Mouse (Mus musculus): Measurements from ENCODE around the gene Rapgef4. TPM values are rescaled to one million over a fixed set of nuclear protein-coding genes. Genes with fewer than 3 reads are reported as not detected.

Rapgef4 gene
- polyA plus RNA-seq, 1 experiment from 2014 or later: 18.3 TPM

GRCm38 (mm10) chr2:72170546-72170945, 189.5 kb downstream of the Rapgef4 start:
- H3K27ac ChIP-seq (replicated peaks; ENCODE audit: low read depth, low read length): no peak overlapping the region
- no peak overlapping the region for H3K4me2 ChIP-seq (ENCODE audit: low read length)
- ATAC-seq (ENCODE audit: low FRiP score, low TSS enrichment): no peak
- no peaks in the 10 kb centered on the region for H3K36me3 ChIP-seq (ENCODE audit: control insufficient read depth, insufficient read depth, low read length)
- no peak for DNase-seq
- no peak overlapping the region for H3K9ac ChIP-seq (replicated peaks; ENCODE audit: low read length)
- H3K4me1 ChIP-seq (ENCODE audit: control insufficient read depth, insufficient read depth, low read length): 0 out of 2 replicates have a peak, but pooled peaks cover 4% of the 10 kb centered on the region
- no peak overlapping the region for H3K4me3 ChIP-seq (replicated peaks; ENCODE audit: low read depth, low read length)
- no peaks in the 10 kb centered on the region for H3K27me3 ChIP-seq (ENCODE audit: control insufficient read depth, insufficient read depth, low read length)
- no peaks in the 10 kb centered on the region for H3K9me3 ChIP-seq (ENCODE audit: control insufficient read depth, low read length)
- 89% methylated on average over 8 of the region's 8 CpGs for WGBS

DNA sequence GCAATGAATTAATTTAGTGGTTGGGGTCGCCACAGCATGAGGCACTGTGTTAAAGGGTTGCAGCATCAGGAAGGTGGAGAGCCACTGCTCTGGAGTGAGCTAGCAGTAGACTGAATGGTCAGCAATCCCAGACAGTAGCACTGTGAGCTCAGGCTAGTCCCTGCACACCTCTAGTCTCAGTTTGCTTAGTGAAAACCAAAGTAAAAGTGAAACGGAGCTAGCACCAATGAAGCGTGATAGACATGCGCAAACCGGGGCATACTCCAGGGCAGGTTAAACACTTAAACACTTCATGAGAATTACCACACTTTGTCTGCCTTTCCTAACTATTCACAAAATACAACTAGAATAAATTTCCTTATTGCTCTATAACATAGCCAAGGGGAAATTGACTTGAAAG, 190.2 kb downstream of the Rapgef4 start:
- Histone ChIP-seq H3K4me3 (replicated peaks; ENCODE audit: low read depth, low read length) (no peak overlapping the region), H3K4me1 (ENCODE audit: control insufficient read depth, insufficient read depth, low read length) (0 out of 2 replicates have a peak, but pooled peaks cover 7% of the 10 kb centered on the region), H3K27me3 (ENCODE audit: control insufficient read depth, insufficient read depth, low read length) (no peaks in the 10 kb centered on the region), H3K36me3 (ENCODE audit: control insufficient read depth, insufficient read depth, low read length) (no peaks in the 10 kb centered on the region), H3K9me3 (ENCODE audit: control insufficient read depth, low read length) (no peaks in the 10 kb centered on the region), H3K27ac (replicated peaks; ENCODE audit: low read depth, low read length) (no peak overlapping the region), H3K4me2 (ENCODE audit: low read length) (no peak overlapping the region), H3K9ac (replicated peaks; ENCODE audit: low read length) (no peak overlapping the region)
- ATAC-seq (ENCODE audit: low FRiP score, low TSS enrichment) (no peak), DNase-seq (no peak)
- WGBS: 91% methylated on average over 5 of the region's 5 CpGs

GRCm38 (mm10) chr2:72173010-72173409, 192.0 kb downstream of the Rapgef4 start:
- Histone ChIP-seq H3K36me3 (ENCODE audit: control insufficient read depth, insufficient read depth, low read length) (no peaks in the 10 kb centered on the region), H3K4me2 (ENCODE audit: low read length) (no peak overlapping the region), H3K9me3 (ENCODE audit: control insufficient read depth, low read length) (no peaks in the 10 kb centered on the region), H3K4me1 (ENCODE audit: control insufficient read depth, insufficient read depth, low read length) (0 out of 2 replicates have a peak, but pooled peaks cover 9% of the 10 kb centered on the region), H3K4me3 (replicated peaks; ENCODE audit: low read depth, low read length) (no peak overlapping the region), H3K27me3 (ENCODE audit: control insufficient read depth, insufficient read depth, low read length) (no peaks in the 10 kb centered on the region), H3K27ac (replicated peaks; ENCODE audit: low read depth, low read length) (no peak overlapping the region), H3K9ac (replicated peaks; ENCODE audit: low read length) (no peak overlapping the region)
- ATAC-seq (ENCODE audit: low FRiP score, low TSS enrichment) (no peak), DNase-seq (no peak)
- 83% methylated on average over 3 of the region's 3 CpGs for WGBS

DNA sequence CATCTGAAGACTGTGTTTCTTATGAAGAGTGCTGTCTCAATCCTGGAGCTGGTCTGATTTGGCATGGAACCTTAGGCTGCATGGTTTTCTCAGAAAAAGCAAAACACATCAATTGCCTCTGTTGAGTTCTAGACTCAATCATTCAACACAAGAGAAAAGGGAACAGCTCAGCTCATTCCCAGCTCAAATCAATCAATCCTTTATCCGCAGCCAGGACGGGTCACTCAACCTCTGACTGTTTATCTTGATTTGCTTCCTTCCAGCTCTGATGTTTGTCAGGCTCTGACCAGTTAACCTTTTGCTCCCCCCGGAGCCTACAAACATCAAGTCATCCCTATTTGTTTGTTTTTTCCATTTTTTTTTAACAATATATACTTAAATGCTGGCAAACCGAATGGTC, 192.8 kb downstream of the Rapgef4 start:
- peaks cover 10% of the 10 kb centered on the region; the same call in 1 of the 2 replicates for H3K4me1 ChIP-seq (ENCODE audit: control insufficient read depth, insufficient read depth, low read length)
- ATAC-seq (ENCODE audit: low FRiP score, low TSS enrichment): no peak
- no peak for DNase-seq
- H3K4me2 ChIP-seq (ENCODE audit: low read length): no peak overlapping the region
- WGBS: 84% methylated on average over 4 of the region's 4 CpGs
- no peaks in the 10 kb centered on the region for H3K36me3 ChIP-seq (ENCODE audit: control insufficient read depth, insufficient read depth, low read length)
- H3K9me3 ChIP-seq (ENCODE audit: control insufficient read depth, low read length): no peaks in the 10 kb centered on the region
- no peak overlapping the region for H3K4me3 ChIP-seq (replicated peaks; ENCODE audit: low read depth, low read length)
- no peak overlapping the region for H3K27ac ChIP-seq (replicated peaks; ENCODE audit: low read depth, low read length)
- no peaks in the 10 kb centered on the region for H3K27me3 ChIP-seq (ENCODE audit: control insufficient read depth, insufficient read depth, low read length)
- H3K9ac ChIP-seq (replicated peaks; ENCODE audit: low read length): no peak overlapping the region

DNA sequence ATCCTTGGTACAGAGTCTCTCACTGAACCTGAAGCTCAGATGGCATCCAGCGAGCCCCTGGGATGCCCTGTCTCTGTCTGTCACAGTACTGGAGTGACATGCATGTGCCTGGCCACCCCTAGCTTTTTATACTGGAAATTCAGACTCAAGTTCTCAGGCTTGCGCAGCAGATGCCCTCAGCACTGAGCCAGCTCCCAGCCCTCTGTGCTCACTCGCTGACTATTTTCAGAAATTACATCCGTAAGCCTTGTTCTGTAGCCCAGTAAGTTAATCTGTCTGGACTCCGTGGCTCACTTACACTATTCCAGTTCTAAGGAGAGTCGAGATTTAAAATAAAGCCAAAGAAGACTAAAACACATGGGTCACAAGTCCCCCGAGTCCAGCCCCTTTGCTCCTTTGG, 194.5 kb downstream of the Rapgef4 start:
- H3K4me1 ChIP-seq (ENCODE audit: control insufficient read depth, insufficient read depth, low read length): peaks cover 9% of the 10 kb centered on the region; the same call in 1 of the 2 replicates
- ATAC-seq (ENCODE audit: low FRiP score, low TSS enrichment) (no peak), DNase-seq (no peak)
- WGBS: 74% methylated on average over 7 of the region's 7 CpGs
- H3K36me3 ChIP-seq (ENCODE audit: control insufficient read depth, insufficient read depth, low read length): no peaks in the 10 kb centered on the region
- no peak overlapping the region for H3K9ac ChIP-seq (replicated peaks; ENCODE audit: low read length)
- H3K27ac ChIP-seq (replicated peaks; ENCODE audit: low read depth, low read length): no peak overlapping the region
- no peaks in the 10 kb centered on the region for H3K27me3 ChIP-seq (ENCODE audit: control insufficient read depth, insufficient read depth, low read length)
- no peak overlapping the region for H3K4me3 ChIP-seq (replicated peaks; ENCODE audit: low read depth, low read length)
- H3K9me3 ChIP-seq (ENCODE audit: control insufficient read depth, low read length): no peaks in the 10 kb centered on the region
- H3K4me2 ChIP-seq (ENCODE audit: low read length): no peak overlapping the region

DNA sequence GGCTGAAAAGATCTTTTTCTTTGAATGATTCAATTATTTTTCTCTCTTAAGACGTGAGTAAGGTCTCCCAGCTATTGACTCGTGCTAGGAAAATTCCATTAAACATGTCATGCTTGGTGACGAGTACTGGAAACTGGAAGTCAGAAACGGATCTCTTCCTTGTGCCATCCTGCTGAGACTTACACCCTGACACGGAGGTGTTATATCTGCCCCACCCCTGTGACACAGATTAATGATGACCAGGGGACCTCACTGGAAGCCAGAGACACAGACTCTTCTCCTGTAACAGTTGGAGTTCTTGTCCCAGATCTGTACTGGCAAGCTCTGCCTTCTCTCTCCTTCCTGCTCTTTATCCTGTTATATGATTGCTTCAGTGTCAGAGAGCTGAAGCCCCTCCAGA, 194.9 kb downstream of the Rapgef4 start:
- Histone ChIP-seq H3K36me3 (ENCODE audit: control insufficient read depth, insufficient read depth, low read length) (no peaks in the 10 kb centered on the region), H3K4me3 (replicated peaks; ENCODE audit: low read depth, low read length) (no peak overlapping the region), H3K9ac (replicated peaks; ENCODE audit: low read length) (no peak overlapping the region), H3K4me1 (ENCODE audit: control insufficient read depth, insufficient read depth, low read length) (peaks cover 9% of the 10 kb centered on the region; the same call in 1 of the 2 replicates), H3K27me3 (ENCODE audit: control insufficient read depth, insufficient read depth, low read length) (no peaks in the 10 kb centered on the region), H3K27ac (replicated peaks; ENCODE audit: low read depth, low read length) (no peak overlapping the region), H3K9me3 (ENCODE audit: control insufficient read depth, low read length) (no peaks in the 10 kb centered on the region), H3K4me2 (ENCODE audit: low read length) (no peak overlapping the region)
- ATAC-seq (ENCODE audit: low FRiP score, low TSS enrichment): no peak
- WGBS: 45% methylated on average over 5 of the region's 5 CpGs
- DNase-seq: no peak

DNA sequence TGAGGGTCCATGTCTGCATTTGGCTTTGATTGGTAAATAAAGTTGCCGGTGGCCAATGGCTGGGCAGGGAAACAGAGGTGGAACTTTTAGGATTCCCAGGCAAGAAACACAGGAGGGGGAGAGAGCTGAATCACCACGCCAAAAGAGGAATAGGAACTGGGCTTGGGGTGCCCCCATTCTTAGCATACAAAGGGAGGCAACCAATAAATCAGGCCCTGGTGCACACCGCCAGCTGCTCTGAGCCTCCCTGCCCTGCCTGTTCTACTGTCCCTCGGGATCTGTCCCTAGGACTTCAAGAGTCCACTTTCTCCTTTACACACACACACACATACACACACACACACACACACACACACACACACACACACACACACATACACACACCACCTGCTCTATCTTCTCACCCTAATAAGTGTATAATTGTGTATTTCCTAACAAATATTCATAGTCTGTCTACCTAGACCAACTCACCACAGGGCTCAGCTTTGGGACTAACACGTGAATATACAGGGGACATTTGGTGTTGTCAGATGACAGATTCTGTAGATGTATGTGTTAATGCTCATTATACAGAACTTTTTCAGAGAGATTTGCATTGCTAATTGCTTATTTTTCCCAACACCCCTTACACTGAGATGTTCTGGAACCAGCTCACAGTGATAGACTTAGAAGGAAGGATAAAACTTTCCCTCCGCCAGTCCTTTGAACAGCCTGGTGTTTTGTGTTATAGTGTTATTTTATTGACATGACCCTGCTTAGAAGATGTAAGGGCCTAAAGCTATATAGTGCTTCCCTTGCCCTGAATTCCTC, 196.4 kb downstream of the Rapgef4 start:
- no peak overlapping the region for H3K4me3 ChIP-seq (replicated peaks; ENCODE audit: low read depth, low read length)
- no peak for ATAC-seq (ENCODE audit: low FRiP score, low TSS enrichment)
- H3K27ac ChIP-seq (replicated peaks; ENCODE audit: low read depth, low read length): no peak overlapping the region
- 61% methylated on average over 6 of the region's 6 CpGs for WGBS
- no peaks in the 10 kb centered on the region for H3K27me3 ChIP-seq (ENCODE audit: control insufficient read depth, insufficient read depth, low read length)
- H3K9ac ChIP-seq (replicated peaks; ENCODE audit: low read length): no peak overlapping the region
- H3K36me3 ChIP-seq (ENCODE audit: control insufficient read depth, insufficient read depth, low read length): no peaks in the 10 kb centered on the region
- H3K9me3 ChIP-seq (ENCODE audit: control insufficient read depth, low read length): no peaks in the 10 kb centered on the region
- no peak for DNase-seq
- H3K4me1 ChIP-seq (ENCODE audit: control insufficient read depth, insufficient read depth, low read length): peaks cover 9% of the 10 kb centered on the region; the same call in 1 of the 2 replicates
- H3K4me2 ChIP-seq (ENCODE audit: low read length): no peak overlapping the region

- Histone ChIP-seq H3K9me3 (ENCODE audit: control insufficient read depth, low read length) (no peaks in the 10 kb centered on the region), H3K27me3 (ENCODE audit: control insufficient read depth, insufficient read depth, low read length) (no peaks in the 10 kb centered on the region), H3K9ac (replicated peaks; ENCODE audit: low read length) (no peak overlapping the region), H3K4me3 (replicated peaks; ENCODE audit: low read depth, low read length) (no peak overlapping the region), H3K27ac (replicated peaks; ENCODE audit: low read depth, low read length) (no peak overlapping the region), H3K4me2 (ENCODE audit: low read length) (no peak overlapping the region), H3K36me3 (ENCODE audit: control insufficient read depth, insufficient read depth, low read length) (no peaks in the 10 kb centered on the region), H3K4me1 (ENCODE audit: control insufficient read depth, insufficient read depth, low read length) (peaks cover 9% of the 10 kb centered on the region; the same call in 1 of the 2 replicates)
- 89% methylated on average over 4 of the region's 4 CpGs for WGBS
- ATAC-seq (ENCODE audit: low FRiP score, low TSS enrichment) (no peak), DNase-seq (no peak)
These were observed 197.0 kb downstream of the Rapgef4 start for GRCm38 (mm10) chr2:72178025-72178424.

- Histone ChIP-seq H3K9ac (replicated peaks; ENCODE audit: low read length) (no peak overlapping the region), H3K27ac (replicated peaks; ENCODE audit: low read depth, low read length) (no peak overlapping the region), H3K9me3 (ENCODE audit: control insufficient read depth, low read length) (no peaks in the 10 kb centered on the region), H3K4me2 (ENCODE audit: low read length) (no peak overlapping the region), H3K4me3 (replicated peaks; ENCODE audit: low read depth, low read length) (no peak overlapping the region), H3K27me3 (ENCODE audit: control insufficient read depth, insufficient read depth, low read length) (no peaks in the 10 kb centered on the region), H3K36me3 (ENCODE audit: control insufficient read depth, insufficient read depth, low read length) (no peaks in the 10 kb centered on the region), H3K4me1 (ENCODE audit: control insufficient read depth, insufficient read depth, low read length) (peaks cover 9% of the 10 kb centered on the region; the same call in 1 of the 2 replicates)
- peak; percentile 51 for DNase-seq
- ATAC-seq (ENCODE audit: low FRiP score, low TSS enrichment): no peak; the same call in 1 of the 2 replicates
- WGBS: 60% methylated on average over 11 of the region's 11 CpGs
These were observed 197.5 kb downstream of the Rapgef4 start for GRCm38 (mm10) chr2:72178515-72178914.

Data from midbrain, embryonic 14.5 days (tissue).